Mouse (Mus musculus) kidney, embryonic 15.5 days (tissue): Measurements from ENCODE around the gene Nceh1. TPM values are rescaled to one million over a fixed set of nuclear protein-coding genes. Genes with fewer than 3 reads are reported as not detected.

Experiments used
- ATAC-seq: fragments of 200-750 bp; cut with Nextera tagmentation; replicated peaks from 2 replicates; pipeline ENCODE4 v1.8.0; 2017; ENCODE audit warnings: moderate TSS enrichment; ENCODE audit not compliant: low FRiP score
- H3K27ac ChIP-seq: fragments of 300-500 bp; sonication (generic); 2 replicates; pipeline ENCODE4 v1.5.1; 2015; ENCODE audit warnings: mild to moderate bottlenecking, inconsistent platforms
- H3K27me3 ChIP-seq: fragments of 300-500 bp; sonication (generic); 2 replicates; pipeline ENCODE4 v1.6.1; 2015; ENCODE audit warnings: inconsistent platforms
- H3K36me3 ChIP-seq: fragments of 300-500 bp; sonication (generic); 2 replicates; pipeline ENCODE4 v1.6.1; 2015; ENCODE audit warnings: inconsistent platforms
- H3K4me1 ChIP-seq: fragments of 300-500 bp; sonication (generic); 2 replicates; pipeline ENCODE4 v1.6.1; 2015; ENCODE audit warnings: inconsistent platforms
- H3K4me2 ChIP-seq: fragments of 300-500 bp; sonication (generic); 2 replicates; pipeline ENCODE4 v1.6.1; 2015; ENCODE audit warnings: moderate library complexity, mild to moderate bottlenecking, inconsistent platforms
- H3K4me3 ChIP-seq: fragments of 300-500 bp; sonication (generic); replicated peaks from 2 replicates; pipeline ENCODE4 v1.5.1; 2015; ENCODE audit warnings: mild to moderate bottlenecking, inconsistent platforms
- H3K9ac ChIP-seq: fragments of 300-500 bp; sonication (generic); 2 replicates; pipeline ENCODE4 v1.6.1; 2015; ENCODE audit warnings: mild to moderate bottlenecking, inconsistent platforms
- H3K9me3 ChIP-seq: fragments of 300-500 bp; sonication (generic); replicated peaks from 2 replicates; pipeline ENCODE4 v1.6.1; 2016; ENCODE audit warnings: inconsistent platforms
- WGBS: fragments of 180-500 bp; shearing (Covaris S2); methylation state at CpG from one replicate; pipeline ENCODE4 v1.1.7; 2015; ENCODE audit warnings: mixed read lengths; 5-methylcytosine and 5-hydroxymethylcytosine counted together
- polyA plus RNA-seq: library from polyadenylated mRNA; unstranded; fragments of >200 nt; fragmentation: Nextera tagmentation; extraction: Ambion mirVana; gene quantifications from 2 replicates; pipeline ENCODE4 v1.2.1, GENCODE M21; 2015

Nceh1 gene
- polyA plus RNA-seq, 1 experiment from 2014 or later: 16.3 TPM

DNA sequence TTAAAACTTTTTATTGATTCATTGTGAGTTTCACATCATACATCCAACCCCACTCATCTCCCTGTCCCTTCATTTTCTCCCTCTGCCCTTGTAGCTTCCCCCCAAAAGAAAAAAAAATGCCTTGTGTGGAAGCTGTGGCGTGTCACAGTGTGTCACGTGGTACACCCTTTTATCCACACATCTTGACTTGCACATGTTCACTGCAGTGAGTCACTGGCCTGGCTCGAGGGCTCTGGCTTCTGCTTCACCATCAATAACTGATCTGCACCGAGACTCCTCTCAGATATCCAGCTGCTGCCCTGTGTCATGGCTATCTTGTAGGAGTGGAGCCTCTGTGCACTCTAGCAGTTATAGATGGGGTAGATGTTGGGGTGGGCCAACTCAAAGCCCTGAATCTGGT is 12.4 kb downstream of the Nceh1 start:
- H3K27me3 ChIP-seq: no peaks in the 10 kb centered on the region
- no peaks in the 10 kb centered on the region for H3K36me3 ChIP-seq
- H3K4me1 ChIP-seq: peaks cover 11% of the 10 kb centered on the region
- H3K4me3 ChIP-seq: no peak overlapping the region
- H3K4me2 ChIP-seq: no peak overlapping the region
- H3K9ac ChIP-seq: no peak overlapping the region
- H3K9me3 ChIP-seq: no peaks in the 10 kb centered on the region
- 73% methylated on average over 4 of the region's 4 CpGs for WGBS
- no peak overlapping the region for H3K27ac ChIP-seq
- ATAC-seq: no peak

DNA sequence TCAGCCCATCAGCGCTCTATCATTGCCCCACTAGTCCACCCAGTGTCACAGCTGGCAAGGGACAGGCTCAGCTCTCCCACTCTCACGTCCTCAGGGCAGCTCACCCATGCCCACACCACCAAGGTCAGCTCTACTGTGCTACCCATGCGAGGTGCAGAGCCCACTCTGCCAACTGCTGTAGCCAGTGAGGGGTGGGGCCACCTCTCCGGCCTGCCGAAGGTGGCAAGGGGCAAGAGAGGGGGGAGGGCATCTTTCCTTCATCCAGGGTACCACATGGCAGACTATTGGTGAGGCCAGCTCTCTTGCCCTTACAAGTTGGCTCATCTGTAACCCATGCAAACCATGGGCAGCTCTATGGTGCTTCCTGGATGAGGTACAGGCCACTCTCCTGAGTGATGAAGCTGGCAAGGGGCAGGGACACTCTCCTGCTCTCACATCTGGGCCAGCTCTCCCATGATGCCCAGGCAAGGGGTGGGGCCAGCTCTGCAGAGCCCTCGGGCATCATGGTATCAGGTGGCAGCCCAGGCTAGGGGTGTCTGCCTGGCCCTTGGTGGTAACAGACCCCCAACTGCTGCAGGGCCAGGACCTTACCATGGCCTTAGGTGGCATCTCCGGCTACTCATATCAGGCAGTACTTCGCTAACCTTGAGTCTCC is 12.9 kb downstream of the Nceh1 start:
- WGBS: 88% methylated on average over 8 of the region's 8 CpGs
- no peaks in the 10 kb centered on the region for H3K36me3 ChIP-seq
- H3K27ac ChIP-seq: peak overlapping the region; percentile 28; the same call in 1 of the 2 replicates
- no peaks in the 10 kb centered on the region for H3K9me3 ChIP-seq
- no peak overlapping the region for H3K4me3 ChIP-seq
- H3K9ac ChIP-seq: no peak overlapping the region
- H3K4me1 ChIP-seq: peaks cover 11% of the 10 kb centered on the region
- H3K27me3 ChIP-seq: no peaks in the 10 kb centered on the region
- ATAC-seq: no peak; the same call in 1 of the 2 replicates
- no peak overlapping the region for H3K4me2 ChIP-seq

DNA sequence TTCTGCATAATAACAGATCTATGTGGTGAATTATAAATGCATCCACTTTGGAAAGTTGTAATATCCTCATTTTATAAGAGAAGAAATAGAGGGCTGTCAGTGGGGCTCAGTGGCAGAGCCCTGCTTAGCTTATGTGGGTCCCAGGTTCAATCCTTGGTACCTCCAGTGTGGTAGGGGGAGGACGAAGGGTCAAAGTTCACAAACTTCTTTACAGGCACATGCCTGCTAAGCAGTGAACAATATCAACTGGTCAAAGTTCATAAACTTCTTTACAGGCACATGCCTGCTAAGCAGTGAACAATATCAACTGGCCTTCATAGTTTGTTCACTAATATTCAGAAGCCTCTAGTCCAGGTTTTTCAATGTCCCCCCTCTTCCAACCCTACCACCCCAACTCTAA is 13.8 kb downstream of the Nceh1 start:
- H3K9me3 ChIP-seq: no peaks in the 10 kb centered on the region
- peak; percentile 75; the same call in 1 of the 2 replicates for ATAC-seq
- no peaks in the 10 kb centered on the region for H3K27me3 ChIP-seq
- no peak overlapping the region for H3K4me2 ChIP-seq
- WGBS: 91% methylated on average over 1 of the region's 1 CpGs
- H3K36me3 ChIP-seq: no peaks in the 10 kb centered on the region
- peaks cover 11% of the 10 kb centered on the region for H3K4me1 ChIP-seq
- H3K9ac ChIP-seq: no peak overlapping the region
- H3K4me3 ChIP-seq: no peak overlapping the region
- H3K27ac ChIP-seq: peak overlapping the region; percentile 60

DNA sequence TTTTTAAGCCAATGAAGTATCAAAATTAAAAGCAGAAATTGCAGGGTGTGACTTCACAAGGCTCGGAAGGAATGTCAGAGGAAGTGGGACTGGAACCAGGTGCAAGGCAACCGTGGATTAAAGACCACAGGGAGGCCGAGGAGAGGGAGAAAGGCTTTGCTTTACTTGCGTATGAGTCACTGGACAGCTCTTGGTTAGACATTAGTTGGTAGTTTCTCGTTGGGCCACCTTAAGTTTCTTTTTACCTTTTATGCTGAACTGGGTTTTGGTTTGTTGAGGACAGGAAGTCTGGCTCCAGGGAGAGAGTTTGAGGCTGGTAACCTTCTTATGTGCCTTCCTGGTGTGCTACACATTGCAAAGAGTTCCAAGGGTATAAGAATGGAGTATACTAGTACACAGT is 15.1 kb downstream of the Nceh1 start:
- no peak overlapping the region for H3K4me3 ChIP-seq
- H3K27me3 ChIP-seq: no peaks in the 10 kb centered on the region
- 71% methylated on average over 5 of the region's 5 CpGs for WGBS
- no peaks in the 10 kb centered on the region for H3K9me3 ChIP-seq
- no peaks in the 10 kb centered on the region for H3K36me3 ChIP-seq
- no peak overlapping the region for H3K27ac ChIP-seq
- peaks cover 11% of the 10 kb centered on the region for H3K4me1 ChIP-seq
- no peak overlapping the region for H3K9ac ChIP-seq
- H3K4me2 ChIP-seq: no peak overlapping the region
- ATAC-seq: no peak

DNA sequence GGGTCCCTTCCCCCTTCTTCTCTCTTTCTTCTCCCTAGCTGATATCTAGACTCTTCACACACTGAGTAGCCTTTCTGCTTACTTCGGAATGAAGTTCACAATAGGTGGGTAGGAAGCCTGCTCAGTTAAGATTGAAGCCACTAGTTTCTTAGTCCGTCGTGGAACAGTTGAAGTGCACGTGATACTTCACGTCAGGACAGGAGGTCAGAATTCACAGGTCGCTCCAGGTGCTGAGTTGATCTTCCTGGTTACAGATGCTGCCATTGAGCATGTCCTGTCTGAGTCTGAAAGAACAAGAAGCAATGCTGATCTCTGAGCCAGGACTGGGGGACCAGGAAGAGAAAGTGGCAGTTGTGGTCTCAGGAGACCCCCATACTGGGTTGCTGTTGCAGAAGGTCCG is 16.4 kb downstream of the Nceh1 start:
- H3K9ac ChIP-seq: no peak overlapping the region
- H3K4me3 ChIP-seq: no peak overlapping the region
- no peak overlapping the region for H3K4me2 ChIP-seq
- no peak for ATAC-seq
- 86% methylated on average over 7 of the region's 7 CpGs for WGBS
- H3K36me3 ChIP-seq: no peaks in the 10 kb centered on the region
- H3K4me1 ChIP-seq: peaks cover 4% of the 10 kb centered on the region; the same call in 1 of the 2 replicates
- no peaks in the 10 kb centered on the region for H3K27me3 ChIP-seq
- no peaks in the 10 kb centered on the region for H3K9me3 ChIP-seq
- H3K27ac ChIP-seq: no peak overlapping the region

DNA sequence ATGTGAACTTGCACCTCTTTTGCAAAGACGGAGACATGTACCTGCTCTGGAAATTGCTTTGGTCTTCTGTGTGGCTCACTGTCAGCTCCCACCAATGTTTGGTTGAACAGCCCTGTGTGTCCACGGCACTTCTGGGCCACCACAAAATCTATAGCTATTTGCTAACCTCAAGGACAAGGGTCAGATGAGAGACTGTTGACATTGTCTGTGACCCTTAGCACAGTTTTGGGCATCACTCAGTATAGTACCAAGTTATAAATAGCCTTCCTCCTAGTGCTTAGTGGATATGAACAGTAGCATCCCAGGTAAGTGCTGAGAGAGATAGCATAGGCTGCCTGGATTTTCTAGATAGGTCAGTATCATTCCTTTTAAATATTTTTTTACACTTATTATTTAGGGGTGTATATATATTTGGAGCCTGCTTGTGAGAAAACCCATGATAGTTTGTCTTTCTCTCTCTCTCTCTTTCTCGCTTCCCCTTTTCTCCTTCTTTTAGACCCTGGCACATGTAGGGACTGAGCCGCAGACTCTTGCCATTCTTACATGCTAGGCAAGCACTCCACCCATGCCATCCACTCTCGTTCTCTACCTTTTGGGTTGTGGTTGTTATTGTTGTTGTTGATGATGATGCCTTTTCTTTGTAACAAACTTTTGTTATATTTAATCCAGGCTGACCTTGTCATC is 19.1 kb downstream of the Nceh1 start:
- Histone ChIP-seq H3K36me3 (no peaks in the 10 kb centered on the region), H3K9ac (no peak overlapping the region), H3K27ac (no peak overlapping the region), H3K4me2 (no peak overlapping the region), H3K9me3 (no peaks in the 10 kb centered on the region), H3K4me1 (peaks cover 21% of the 10 kb centered on the region), H3K4me3 (no peak overlapping the region), H3K27me3 (no peaks in the 10 kb centered on the region)
- 81% methylated on average over 5 of the region's 5 CpGs for WGBS
- no peak for ATAC-seq

DNA sequence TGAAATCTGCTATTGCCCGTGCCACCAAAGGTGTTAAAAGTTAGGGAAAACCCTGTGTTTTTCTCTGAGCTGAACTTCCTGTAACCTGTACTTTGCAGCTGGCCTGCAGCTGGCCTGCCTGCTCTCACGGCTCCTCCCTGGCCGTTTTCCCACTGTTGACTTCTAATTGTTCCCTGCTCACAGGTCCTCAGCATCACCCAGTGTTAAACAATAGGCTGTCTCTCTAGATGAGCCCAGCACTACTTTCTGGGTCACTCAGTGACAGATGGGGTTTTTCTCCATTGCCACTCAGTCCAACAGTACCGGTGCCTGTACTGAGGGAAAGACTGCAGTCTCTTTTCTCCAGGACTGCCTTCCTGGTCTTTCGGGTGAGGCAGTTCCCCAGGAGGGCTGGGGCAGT is 22.3 kb downstream of the Nceh1 start:
- WGBS: 28% methylated on average over 5 of the region's 5 CpGs
- Histone ChIP-seq H3K4me1 (peaks cover 23% of the 10 kb centered on the region), H3K36me3 (no peaks in the 10 kb centered on the region), H3K4me2 (no peak overlapping the region), H3K27me3 (no peaks in the 10 kb centered on the region), H3K9me3 (no peaks in the 10 kb centered on the region), H3K4me3 (no peak overlapping the region), H3K9ac (no peak overlapping the region), H3K27ac (peak overlapping the region; percentile 76)
- no peak for ATAC-seq

DNA sequence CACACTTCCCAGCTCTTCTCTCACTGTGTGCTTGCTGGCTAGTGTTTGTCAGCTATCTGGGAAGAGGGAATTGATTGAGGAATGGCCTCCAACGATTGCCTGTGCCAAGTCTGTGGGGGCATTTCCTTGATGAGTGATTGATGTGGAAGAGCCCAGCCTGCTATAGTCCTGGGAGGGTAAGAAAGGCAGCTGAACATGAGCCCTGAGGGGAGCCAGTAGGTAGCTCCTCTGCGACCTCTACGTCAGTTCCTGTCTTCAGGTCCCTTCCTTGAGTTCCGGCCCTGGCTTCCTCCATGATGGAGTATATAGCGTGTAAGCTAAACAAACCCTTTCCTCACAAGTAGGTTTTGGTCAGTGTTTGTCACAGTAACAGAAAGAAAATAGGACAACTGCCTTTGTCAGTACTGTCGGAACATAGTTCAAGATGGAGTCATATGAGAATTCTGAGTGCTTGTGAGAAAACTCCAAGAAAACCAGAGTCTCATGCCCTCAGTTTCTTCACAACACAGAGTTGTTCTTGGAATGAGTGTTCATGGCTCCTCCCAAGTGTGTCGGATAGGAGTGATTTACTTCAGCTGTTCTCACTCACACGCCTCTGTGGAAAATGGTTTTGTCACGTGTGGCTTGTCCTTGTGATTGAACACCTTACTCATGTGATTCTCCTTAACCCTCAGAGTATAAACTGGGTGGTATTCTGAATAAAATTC is 22.9 kb downstream of the Nceh1 start:
- H3K36me3 ChIP-seq: no peaks in the 10 kb centered on the region
- no peaks in the 10 kb centered on the region for H3K9me3 ChIP-seq
- peaks cover 23% of the 10 kb centered on the region for H3K4me1 ChIP-seq
- ATAC-seq: peak; percentile 57
- no peak overlapping the region for H3K4me3 ChIP-seq
- no peak overlapping the region for H3K9ac ChIP-seq
- H3K4me2 ChIP-seq: no peak overlapping the region
- no peaks in the 10 kb centered on the region for H3K27me3 ChIP-seq
- 43% methylated on average over 9 of the region's 9 CpGs for WGBS
- peak overlapping the region; percentile 76 for H3K27ac ChIP-seq

DNA sequence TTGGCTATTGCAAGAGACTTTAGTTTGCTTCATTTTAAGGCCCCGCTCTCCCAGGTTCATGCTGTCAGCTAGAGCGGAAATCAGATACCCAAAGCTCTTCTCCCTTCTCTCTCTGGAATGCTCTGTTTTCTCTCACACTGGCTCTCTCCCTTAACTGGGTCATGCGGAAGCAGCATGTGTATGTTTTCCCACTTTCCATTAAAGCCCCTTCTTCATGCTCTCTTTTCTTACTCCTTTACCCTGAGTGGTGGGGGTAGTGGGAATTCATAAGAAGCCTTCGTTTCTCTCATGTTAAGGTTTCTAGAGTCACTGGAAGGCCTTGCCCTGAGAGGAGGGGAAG is 23.4 kb downstream of the Nceh1 start:
- Histone ChIP-seq H3K9ac (no peak overlapping the region), H3K36me3 (no peaks in the 10 kb centered on the region), H3K4me2 (no peak overlapping the region), H3K27ac (peak overlapping the region; percentile 76), H3K27me3 (no peaks in the 10 kb centered on the region), H3K9me3 (no peaks in the 10 kb centered on the region), H3K4me1 (peaks cover 23% of the 10 kb centered on the region), H3K4me3 (no peak overlapping the region)
- peak; percentile 73 for ATAC-seq
- 44% methylated on average over 4 of the region's 4 CpGs for WGBS

DNA sequence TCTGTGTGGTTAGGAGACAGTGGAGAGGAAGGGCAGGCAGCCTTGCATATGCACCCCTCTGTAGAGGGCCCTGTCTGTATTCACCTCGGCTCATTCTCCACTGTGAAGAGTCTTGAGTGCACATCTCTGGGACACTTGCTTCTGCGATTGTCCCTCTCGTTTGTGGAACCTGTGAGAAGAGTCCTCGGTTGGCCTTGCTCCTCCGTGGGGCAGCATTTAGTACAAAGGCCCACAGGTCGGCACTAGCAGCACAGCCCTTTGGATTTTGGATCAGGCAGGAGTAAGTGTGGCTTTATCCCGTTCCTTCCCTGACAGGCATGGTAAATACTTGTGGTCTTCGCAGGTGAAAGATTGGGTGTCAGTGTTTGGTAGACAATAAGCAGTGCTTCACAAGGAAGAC is 23.8 kb downstream of the Nceh1 start:
- H3K27me3 ChIP-seq: no peaks in the 10 kb centered on the region
- H3K4me2 ChIP-seq: no peak overlapping the region
- ATAC-seq: peak; percentile 41
- peaks cover 23% of the 10 kb centered on the region for H3K4me1 ChIP-seq
- H3K9me3 ChIP-seq: no peaks in the 10 kb centered on the region
- H3K4me3 ChIP-seq: no peak overlapping the region
- 81% methylated on average over 8 of the region's 8 CpGs for WGBS
- no peaks in the 10 kb centered on the region for H3K36me3 ChIP-seq
- H3K9ac ChIP-seq: no peak overlapping the region
- peak overlapping the region; percentile 76 for H3K27ac ChIP-seq

DNA sequence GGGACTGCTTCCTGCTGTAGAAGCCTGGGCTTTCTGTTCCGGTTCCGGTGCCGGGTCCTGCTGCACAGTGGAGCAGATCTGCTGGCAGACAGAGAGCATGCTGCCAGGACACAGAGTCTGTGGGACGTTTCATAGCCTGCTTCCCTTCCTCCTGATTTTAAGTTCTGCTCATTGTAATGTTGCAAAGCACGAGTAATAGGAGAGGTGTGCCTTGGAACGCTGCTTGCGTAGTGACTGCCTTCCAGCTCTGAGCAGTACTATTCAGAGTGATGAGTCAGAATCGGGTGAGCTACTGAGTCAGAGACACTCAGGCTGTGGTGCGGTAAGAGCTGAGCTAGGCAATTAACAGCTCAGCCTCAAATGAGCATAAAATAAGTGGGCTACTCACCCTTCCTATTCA is 26.9 kb downstream of the Nceh1 start:
- no peak for ATAC-seq
- H3K27me3 ChIP-seq: no peaks in the 10 kb centered on the region
- H3K4me3 ChIP-seq: no peak overlapping the region
- H3K36me3 ChIP-seq: no peaks in the 10 kb centered on the region
- no peaks in the 10 kb centered on the region for H3K9me3 ChIP-seq
- WGBS: 81% methylated on average over 9 of the region's 9 CpGs
- no peak overlapping the region for H3K4me2 ChIP-seq
- no peak overlapping the region for H3K9ac ChIP-seq
- no peak overlapping the region for H3K27ac ChIP-seq
- peaks cover 22% of the 10 kb centered on the region for H3K4me1 ChIP-seq

DNA sequence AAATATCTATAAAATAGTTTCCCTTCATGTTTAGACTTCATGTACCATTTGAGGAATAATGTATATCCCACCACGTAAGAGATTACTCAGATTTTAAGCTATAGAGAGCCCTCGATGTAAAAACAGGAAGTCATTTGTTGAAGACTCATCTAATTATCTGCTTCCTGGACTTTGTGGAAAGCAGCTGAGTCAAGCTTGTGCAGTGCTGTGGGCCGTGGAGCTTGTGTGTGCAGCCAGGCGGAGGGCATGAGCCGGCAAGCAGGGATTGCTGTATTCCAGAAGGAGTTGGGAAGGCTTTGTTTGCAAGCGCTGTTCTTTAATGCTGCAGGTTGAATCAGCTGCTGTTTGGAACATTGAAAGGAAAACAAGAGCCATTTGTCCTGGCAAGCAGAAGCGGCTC is 27.5 kb downstream of the Nceh1 start:
- peaks cover 16% of the 10 kb centered on the region for H3K4me1 ChIP-seq
- H3K9ac ChIP-seq: no peak overlapping the region
- 0 out of 2 replicates have a peak overlapping the region, but pooled peaks have one; percentile 37 for H3K27ac ChIP-seq
- H3K4me2 ChIP-seq: no peak overlapping the region
- WGBS: 46% methylated on average over 7 of the region's 7 CpGs
- H3K4me3 ChIP-seq: no peak overlapping the region
- ATAC-seq: no peak
- no peaks in the 10 kb centered on the region for H3K27me3 ChIP-seq
- no peaks in the 10 kb centered on the region for H3K36me3 ChIP-seq
- no peaks in the 10 kb centered on the region for H3K9me3 ChIP-seq
